Mouse (Mus musculus): ENCODE results near the gene Fastk.

Fastk gene

DNA sequence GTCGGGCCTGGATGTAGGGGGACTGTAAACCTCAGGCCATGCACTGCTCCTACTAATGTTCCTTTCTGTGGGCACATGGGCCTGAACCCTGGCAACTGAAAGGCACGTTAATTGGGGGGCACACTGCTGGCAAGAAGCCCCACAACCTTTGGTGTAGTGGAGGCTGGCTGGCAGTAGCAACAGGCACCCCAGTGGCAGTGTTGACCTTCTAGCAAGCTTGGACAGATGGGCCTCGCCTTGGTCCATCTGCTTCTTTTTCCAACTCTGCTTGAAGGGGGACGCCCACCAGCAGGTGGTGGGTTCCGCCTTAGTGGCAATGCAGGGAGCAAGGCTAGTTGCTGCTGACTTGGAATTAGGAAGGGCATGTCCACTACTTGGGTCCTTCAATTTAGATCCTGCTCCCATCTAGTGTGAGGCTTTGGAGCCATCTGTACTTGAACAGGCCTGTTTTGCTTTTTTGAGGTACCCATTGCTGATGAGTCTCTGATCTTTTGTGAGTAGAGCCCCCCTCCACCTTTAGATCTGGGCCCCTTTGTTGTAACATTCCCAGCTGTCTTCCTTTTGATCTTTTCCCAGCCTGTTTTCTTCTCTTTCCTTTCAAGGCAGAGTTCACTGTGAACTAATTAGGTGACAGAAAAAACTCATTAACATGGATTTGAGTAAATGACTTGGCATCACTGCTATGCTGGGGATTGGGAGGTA is 8.3 kb upstream of the Fastk start:
- in situ Hi-C loops (cut with MboI; ENCODE audit: low sequenced_read_pairs): no loop called here

DNA sequence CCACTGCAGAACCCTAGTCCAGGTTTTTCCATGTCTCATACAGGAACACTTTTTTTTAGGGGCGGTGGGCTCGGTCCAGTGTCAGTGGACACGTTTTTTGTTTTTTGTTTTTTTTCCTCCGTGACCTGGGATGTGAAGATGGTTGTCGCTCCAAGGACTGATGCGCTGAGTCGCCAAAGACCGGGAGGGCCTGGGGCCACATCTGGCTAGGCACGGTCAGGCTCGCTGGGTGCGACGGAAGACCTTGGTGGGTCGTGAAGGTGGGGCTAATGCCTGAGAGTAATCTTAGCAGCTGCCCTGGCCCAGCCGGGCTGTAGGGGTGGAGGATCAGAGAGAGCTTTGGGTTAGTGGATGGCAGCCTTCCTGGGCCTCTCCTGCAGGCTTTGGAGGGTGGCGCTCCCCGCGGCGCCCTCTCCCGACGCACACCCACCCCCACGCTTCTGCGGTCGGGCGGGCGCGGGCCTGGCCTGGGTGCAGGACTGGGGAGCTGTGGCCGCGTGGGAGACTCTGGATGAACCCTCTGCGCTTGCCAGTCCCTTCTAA is 7.7 kb upstream of the Fastk start:
- in situ Hi-C loops (cut with MboI; ENCODE audit: low sequenced_read_pairs): no loop called here

DNA sequence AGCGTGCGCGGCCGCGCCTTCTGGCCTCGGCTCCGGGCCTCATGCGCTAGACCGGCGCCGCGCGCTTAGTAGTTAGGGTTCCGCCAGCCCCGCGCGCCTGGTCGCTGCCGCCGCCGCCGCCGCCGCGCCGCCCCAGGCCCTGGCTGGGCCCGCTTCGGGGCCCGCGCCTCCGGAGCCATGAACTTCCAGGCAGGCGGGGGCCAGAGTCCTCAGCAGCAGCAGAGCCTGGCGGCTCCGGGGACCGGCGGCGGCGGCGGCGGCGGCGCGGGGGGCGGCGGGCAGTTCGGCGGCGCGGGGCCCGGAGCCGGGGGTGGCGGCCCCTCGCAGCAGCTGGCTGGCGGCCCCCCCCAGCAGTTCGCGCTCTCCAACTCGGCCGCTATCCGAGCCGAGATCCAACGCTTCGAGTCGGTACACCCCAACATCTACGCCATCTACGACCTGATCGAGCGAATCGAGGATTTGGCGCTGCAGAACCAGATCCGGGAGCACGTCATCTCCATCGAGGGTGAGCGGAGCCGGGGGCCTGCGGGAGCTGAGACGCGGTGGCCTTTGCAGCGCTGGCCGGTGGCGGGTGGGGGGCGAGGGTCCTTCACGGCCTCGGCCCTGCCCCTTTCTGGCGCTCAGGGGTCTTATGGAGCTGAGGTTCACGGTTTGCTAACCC is 7.1 kb upstream of the Fastk start, which contains the start of gene Agap3:
Gene Agap3, plus strand, starts transcription at position 148 of the 661 bp plus-strand sequence.
- in situ Hi-C loops (cut with MboI; ENCODE audit: low sequenced_read_pairs): no loop called here

DNA sequence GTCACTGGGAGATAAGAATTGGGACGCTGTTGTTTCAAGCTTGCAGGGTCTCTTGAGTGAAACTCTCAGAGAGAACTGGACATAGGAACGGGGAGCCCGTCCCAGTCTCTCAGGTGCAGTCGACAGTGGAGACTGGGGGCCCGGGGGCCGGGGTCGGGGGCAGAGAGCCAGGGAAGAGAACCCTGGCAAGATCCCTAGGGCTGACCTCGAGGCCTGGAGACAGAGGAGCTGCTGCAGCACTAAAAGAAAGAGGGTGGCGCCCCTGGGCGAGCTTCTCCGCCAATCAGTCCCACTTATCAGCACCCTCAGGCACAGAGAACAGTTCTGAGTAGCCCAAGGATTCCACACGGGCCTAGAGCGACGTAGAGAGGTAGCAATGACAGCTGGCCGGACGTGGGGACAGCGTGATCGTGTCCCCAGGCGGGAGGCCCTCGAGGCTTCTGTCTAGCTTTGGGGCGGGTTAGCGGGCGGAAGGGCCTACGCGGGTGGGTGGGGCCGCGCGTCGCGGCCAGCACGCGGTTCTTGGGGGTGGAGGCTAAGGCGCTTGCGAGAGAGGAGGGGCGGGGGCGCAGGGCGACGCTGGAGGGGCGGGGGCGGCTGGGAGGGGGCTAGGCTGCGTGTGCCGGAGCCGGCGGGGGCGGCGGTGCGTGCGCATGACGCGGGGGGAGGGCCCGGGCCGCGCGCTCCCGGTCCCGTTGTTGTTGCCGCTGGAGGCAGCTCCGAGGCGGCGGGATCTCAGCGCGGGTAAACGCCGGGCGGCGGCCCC is 6.4 kb upstream of the Fastk start:
- in situ Hi-C loops (cut with MboI; ENCODE audit: low sequenced_read_pairs): no loop called here

DNA sequence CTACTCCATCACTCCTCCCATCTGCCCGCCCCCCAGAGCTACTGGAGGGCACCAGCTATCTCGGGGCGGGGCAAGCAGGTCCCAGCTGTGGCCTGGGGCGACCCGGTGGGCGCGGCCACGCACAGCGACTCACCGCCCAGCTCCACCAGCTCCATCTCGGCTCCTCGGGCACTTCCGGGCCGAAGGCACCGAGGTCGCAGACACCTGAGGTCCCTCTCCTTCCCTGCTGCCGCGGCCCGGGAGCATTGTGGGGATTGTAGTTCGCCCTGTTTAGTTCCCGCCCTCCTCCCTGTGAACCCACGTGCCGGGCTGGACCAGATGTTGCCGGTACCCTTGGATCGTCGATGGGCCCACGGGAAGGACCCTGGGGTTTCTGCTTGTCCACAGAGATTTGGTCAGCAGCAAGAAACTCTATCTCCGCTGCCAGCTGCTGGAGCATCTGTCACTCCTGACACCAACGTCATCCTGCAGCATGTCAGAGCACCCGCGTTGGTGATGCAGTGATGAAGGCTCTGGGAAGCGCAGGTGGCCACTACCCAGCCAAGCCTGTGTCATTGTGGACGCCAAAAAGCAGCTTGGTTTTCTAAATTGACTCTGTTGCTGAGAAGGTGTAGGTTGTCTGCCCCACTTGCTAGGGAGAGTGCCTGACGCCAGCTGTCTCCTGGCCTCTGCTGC is 2.7 kb upstream of the Fastk start, which contains the start of gene Tmub1:
Gene Tmub1, minus strand, starts transcription at position 231 of the 675 bp plus-strand sequence.
- in situ Hi-C loops (cut with MboI; ENCODE audit: low sequenced_read_pairs): no loop called here

DNA sequence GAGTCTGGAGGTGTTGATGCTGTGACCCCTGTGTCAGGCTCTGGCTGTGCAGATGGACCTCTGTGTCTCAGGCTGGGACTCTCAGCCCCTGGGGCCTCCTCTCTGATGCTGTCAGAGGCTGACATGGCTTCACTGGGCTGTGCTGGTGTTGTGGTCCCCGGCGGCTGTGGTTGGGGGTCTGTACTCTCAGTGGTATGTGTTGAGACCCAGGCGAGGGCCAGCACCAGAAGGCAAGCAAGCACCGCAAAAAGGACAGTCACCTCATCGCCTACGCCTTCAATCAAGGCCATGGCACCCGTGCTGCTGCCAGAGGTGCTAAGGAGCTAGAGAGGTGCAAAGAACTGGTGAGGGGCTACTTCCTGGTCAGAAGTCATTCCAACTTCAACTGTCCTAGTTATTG is 1.5 kb upstream of the Fastk start:
- in situ Hi-C loops (cut with MboI; ENCODE audit: low sequenced_read_pairs): no loop called here

DNA sequence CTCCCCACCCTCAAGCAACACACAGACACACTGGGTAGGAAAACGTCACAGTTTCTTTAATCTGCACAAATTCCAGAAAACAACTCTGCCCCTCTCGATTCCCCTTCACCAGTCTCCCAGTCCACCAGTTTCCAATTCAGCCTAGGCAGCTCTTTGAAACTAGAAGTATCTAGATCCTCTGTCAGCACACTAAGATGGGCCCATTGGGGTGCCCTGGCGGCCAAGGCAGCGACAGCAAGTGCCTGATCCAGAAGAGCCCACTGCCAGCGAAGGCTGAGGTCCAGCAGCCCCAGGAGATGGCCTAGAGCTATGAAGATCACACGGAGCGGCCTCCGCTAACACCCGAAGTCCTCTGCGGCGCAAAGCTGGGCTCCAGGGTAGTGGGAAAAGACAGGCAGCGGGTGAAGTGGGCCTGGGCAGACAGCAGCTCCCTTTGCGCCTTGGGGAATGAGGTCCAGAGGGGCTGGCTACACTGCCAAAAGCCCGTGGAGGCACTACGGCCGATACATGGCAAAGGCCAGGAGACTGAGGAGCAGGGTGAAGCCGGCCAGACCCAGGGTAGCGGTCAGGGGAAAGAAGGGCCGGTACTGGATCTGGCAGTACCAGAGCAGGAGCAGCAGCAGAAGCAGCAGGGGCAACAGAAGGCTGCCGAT is 467 bp upstream of the Fastk start:
- in situ Hi-C loops (cut with MboI; ENCODE audit: low sequenced_read_pairs): no loop called here

DNA sequence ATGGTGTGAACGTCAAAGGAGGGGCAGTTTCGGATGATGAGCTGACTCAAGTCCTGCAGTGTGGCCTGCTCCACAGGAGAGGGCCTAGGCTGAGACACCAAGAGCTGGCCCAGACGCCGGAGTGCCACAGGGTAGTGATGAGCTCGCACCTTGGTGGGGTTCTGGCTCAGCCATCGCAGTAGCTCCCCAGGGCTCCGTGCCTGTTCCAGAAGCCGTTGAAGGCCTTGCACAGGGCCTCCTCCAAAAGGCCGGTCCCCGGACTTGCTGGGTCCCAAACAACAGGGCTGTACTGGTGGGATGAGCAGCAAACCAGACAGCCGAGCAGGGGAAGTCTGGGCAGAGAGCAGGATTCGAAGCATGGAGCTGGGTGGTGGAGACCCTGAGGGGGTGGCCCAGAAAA is 1.2 kb downstream of the Fastk start:
- in situ Hi-C loops (cut with MboI; ENCODE audit: low sequenced_read_pairs): no loop called here

DNA sequence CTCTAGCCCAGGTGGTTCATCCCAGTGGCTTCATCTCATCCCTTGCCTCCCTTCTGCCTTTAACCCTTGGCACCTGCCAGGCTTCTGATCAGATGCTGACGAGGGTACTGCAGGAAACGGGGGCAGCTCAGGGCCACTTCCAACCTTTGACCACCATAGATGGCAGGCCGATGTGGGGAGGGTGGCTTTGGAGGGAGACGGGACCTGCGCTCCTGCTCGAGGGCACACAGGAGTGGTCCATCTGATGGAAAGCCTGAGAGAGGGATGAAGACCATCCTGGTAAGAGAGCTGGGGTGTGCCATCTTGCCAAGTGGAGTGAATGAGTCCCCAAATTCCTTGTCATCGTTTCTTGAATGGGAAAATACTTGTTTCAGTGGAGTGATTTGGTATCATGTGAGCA is 1.9 kb downstream of the Fastk start:
- in situ Hi-C loops (cut with MboI; ENCODE audit: low sequenced_read_pairs): no loop called here

DNA sequence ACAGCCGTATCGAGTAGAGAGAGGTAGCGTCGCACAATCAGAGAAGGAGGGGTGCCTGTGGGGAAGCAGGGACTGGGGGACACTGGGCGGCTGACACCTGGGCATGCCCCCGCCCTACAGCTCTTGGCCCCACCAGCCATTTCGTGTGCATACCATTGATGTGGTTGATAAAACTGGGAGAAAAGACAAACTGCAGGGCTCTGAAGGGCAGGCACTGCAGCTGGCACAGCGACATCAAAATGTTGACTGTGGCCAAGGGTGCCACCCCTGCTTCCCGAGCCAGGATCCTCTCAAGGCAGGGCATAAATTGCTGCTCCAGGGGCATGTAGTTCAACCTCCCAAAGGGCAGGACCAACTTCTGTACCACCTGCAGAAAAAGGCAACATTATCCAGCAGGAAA is 3.1 kb downstream of the Fastk start:
- in situ Hi-C loops (cut with MboI; ENCODE audit: low sequenced_read_pairs): no loop called here

DNA sequence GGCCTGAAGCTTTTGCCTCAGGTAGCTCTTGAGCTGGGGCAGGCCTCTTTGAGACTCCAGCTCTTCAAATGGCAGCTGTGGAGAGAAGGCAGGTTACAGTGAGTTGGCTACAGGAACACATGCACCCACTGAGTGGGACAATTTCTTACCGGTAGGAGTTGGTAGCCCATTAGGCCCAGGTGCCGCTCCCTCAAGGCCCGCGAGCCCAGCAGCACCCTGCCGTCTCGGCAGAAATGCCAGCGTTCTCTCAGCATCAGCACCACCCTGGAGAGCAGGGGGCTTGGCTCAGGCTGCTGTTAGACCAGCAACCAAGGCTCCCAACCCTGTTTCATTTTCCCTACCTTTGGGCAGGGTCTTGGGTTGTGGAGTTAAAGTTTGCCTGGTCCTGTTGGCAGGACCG is 3.9 kb downstream of the Fastk start:
- in situ Hi-C loops (cut with MboI; ENCODE audit: low sequenced_read_pairs): no loop called here

DNA sequence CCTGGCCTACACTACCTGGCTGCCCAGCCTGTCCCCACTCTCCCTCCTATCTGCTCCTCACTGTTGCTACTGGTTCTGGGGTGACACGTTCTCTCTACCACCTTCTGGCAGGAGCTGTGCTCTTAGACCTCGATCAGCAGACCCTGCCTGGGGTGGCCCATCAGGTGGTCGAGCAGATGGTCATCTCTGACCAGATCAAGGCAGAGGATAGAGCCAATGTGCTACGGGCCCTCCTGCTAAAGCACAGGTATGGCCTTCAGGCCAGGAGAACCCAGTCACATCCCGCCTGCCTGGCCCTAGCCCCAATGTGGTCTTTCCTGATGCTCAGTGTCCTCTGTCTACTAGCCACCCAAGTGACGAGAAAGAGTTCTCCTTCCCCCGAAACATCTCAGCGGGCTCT is 11.1 kb downstream of the Fastk start:
- in situ Hi-C loops (cut with MboI; ENCODE audit: low sequenced_read_pairs): no loop called here

DNA sequence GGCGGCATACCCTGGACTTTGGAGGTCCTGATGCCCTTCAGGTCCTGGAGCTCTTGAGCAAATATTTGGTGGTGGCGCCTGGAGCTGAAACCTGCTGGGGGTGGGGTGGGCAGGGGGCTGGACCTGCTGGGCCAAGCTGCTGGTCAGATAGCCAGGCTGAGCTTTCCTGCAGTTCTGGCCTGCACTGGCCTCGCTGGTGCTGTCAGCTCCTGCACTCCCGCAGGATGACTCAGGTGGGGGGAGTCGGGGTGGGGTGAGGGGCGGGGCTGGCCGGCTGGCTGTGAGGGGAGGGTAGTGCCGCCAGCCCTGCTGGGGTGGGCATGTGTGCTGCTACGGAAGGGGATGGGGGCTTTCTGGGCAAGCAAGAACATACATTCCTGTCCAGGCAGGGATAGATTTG is 16.5 kb downstream of the Fastk start:
- in situ Hi-C loops (cut with MboI; ENCODE audit: low sequenced_read_pairs): no loop called here

DNA sequence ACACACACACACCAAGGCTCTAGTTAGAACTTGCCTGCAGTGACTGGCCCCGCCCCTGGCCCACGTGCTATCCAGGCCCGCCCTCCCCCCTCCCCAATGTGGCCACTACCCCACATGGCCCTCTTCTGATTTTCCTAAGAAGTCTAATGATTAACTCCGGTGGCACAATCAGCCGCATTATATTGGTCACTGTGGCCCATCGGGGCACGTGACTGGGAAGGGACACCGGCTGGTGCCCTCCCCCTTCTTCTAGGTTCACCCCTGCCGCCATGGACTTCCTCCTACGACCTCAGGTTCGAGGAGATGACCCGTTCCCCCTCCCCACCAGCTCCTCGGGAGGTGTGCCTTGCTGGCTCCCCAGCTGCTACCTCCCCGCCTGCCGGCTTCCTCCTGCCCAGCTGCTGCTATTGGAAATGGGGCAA is 17.1 kb downstream of the Fastk start:
- in situ Hi-C loops (cut with MboI; ENCODE audit: low sequenced_read_pairs): no loop called here

DNA sequence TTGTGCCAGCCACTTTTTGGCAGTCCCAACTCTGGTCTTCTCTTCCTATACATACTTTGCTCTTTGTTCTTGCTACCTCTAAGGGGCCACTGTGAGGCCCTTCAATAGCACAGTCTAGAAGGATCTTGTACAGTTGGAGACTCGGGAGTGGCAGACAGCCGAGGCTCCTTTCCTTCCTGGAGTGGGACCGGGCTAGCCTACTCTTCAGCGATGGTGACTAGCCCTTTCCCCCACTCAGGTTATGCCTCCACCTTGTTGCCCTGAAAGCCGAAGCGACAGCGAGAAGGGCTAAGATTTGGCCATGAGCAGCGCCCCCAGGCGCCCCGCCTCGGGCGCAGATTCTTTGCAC is 17.8 kb downstream of the Fastk start:
- in situ Hi-C loops (cut with MboI; ENCODE audit: low sequenced_read_pairs): no loop called here

DNA sequence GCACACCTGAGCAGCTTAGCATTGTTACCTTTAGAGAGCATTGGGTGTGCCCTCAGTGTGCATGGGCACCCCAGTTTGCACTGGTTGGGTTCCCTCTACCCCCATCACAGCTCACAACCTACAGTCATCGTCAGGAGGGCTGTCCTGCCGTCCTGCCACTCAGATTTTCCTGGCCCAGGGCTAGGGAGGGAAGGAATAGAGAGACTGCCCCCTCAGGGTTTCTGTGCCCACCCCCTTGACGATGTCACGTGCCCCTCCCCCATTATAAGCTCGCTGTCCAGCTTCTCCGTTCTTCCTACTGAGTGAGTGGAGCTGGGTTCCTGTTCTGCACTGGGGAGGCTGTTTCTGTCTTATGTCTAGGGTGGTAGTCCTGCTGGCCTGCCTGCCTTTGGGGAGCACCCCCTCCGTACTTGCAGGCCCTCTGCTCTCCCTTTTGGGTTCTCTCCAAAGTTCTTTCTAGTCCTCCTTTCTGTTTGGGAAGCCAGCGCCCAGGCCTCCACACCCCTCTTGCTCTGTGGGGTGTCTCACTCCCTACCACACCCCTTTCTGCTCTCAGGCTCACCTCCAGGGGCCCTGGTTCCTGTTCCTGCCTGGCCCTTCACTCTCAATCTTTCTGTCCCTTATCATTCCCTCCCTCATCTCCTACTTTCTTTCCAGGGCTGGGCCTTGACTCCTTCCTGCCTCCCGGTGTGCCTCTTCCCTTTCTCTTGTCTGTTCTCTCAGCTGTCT is 18.4 kb downstream of the Fastk start:
- in situ Hi-C loops (cut with MboI; ENCODE audit: low sequenced_read_pairs): no loop called here

DNA sequence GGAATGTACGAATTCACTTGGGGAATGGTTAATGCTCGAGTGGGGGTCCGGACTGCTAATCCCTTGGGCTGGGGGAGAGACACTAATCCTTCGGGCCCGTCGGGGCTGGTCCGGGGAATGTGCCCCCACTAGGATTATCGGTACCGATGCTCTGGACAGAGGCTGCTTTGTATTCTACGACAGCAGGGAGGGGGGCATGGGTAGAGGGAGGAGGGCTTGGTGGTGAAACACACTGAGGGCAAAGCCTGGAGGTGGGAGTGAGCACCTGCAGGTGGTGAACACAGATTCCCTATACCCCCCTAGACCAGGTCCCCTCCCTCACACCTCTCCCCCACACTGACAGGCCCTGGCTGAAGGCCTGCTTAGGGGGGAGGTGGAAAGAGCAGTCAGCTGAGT is 19.1 kb downstream of the Fastk start:
- in situ Hi-C loops (cut with MboI; ENCODE audit: low sequenced_read_pairs): no loop called here

DNA sequence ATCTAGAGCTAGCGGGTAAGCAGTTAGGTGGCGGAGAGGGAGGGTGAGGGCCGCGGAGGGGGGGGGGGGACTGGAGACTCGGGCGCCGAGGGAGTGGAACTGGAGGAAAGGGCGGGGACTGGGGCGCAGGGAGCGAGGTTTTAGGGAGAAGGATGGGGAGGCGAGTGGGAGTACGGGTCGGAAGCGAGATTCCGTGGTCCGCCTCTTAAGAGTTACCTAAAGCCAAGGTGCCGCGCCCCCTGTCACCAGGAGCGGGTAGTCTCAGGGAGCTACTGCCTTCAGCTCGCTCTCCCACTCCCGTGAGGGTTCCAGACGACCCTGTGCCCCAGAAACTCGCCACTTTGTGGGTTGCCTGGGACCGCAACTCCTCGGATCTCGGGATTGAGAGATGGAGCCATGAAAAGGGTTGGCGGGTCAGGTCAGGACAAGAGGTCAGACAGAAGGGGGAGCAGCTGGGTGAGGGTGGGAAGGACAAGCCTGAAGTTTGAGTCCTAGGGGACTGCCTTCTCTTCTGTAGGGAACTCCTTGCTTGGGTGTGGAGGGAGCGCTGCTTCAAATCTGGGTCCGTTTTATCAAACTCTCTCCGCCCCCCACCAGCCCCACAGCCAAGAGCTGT is 19.6 kb downstream of the Fastk start:
- in situ Hi-C loops (cut with MboI; ENCODE audit: low sequenced_read_pairs): no loop called here

DNA sequence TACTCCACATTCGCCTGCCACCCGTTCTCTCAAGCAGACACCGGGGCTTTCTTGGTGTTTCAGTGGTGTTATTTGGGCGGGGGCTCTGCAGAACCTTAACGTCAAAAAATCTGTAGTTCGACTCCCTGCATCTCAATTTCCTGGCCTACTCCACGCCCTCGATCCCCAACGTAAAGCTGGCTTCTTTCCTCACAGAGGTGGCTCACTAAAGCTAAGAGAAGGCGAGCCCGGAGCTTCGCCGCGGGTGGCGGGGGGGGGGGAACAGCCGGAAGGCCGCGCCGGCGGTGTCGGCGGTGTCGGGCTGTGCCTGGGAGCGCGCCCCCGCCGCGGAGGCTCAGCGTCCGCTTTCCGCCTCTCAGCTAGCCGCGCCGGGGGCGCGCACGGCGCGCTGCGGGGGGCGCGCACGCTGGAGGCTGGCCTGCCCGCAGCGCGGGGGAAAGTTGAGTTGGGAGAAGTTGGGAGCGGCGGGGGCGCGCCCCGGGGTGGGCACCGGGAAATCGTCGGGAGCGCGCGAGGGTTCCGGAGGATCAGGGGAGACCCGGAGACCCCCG is 20.2 kb downstream of the Fastk start:
- in situ Hi-C loops (cut with MboI; ENCODE audit: low sequenced_read_pairs): no loop called here

Measured in CH12F3 (cell line).